Mouse (Mus musculus) thymus, adult 2 months (tissue): ENCODE results near the gene Il19. TPM values are rescaled to one million over a fixed set of nuclear protein-coding genes. Genes with fewer than 3 reads are reported as not detected.

Source experiments
- DNase-seq: peaks from one replicate; pipeline ENCODE4 v3.0.0; 2021
- H3K27ac ChIP-seq: fragments of 200-500 bp; 2 replicates; pipeline ENCODE4 v1.5.1; 2012; ENCODE audit warnings: low read length, control low read depth; ENCODE audit not compliant: control insufficient read depth, insufficient read depth
- H3K27me3 ChIP-seq: fragments of 200-500 bp; 2 replicates; pipeline ENCODE4 v1.6.1; 2012; ENCODE audit warnings: mild to moderate bottlenecking, low read length, moderate library complexity, mixed read lengths; ENCODE audit not compliant: control insufficient read depth, insufficient read depth
- H3K36me3 ChIP-seq: fragments of 200-500 bp; 2 replicates; pipeline ENCODE4 v1.6.1; 2012; ENCODE audit warnings: mild to moderate bottlenecking, low read length, moderate library complexity; ENCODE audit not compliant: control insufficient read depth, insufficient read depth
- H3K4me1 ChIP-seq: fragments of 200-500 bp; replicated peaks from 2 replicates; pipeline ENCODE4 v1.6.1; 2012; ENCODE audit warnings: low read length; ENCODE audit not compliant: control insufficient read depth, insufficient read depth
- H3K4me3 ChIP-seq: fragments of 200-500 bp; 2 replicates; pipeline ENCODE4 v1.5.1; 2012; ENCODE audit warnings: mild to moderate bottlenecking, low read length, control low read depth, moderate library complexity; ENCODE audit not compliant: control insufficient read depth, insufficient read depth
- CTCF ChIP-seq: fragments of 200-500 bp; IDR thresholded peaks from 2 replicates; pipeline ENCODE4 v1.5.1; 2012; ENCODE audit warnings: mild to moderate bottlenecking, control low read depth, low read length, moderate library complexity, borderline replicate concordance; ENCODE audit not compliant: control insufficient read depth, poor library complexity, insufficient read depth; ENCODE audit errors: extremely low read depth
- POLR2A ChIP-seq: fragments of 200-500 bp; IDR thresholded peaks from 2 replicates; pipeline ENCODE4 v1.6.1; 2012; ENCODE audit warnings: mild to moderate bottlenecking, low read length, control low read depth, moderate library complexity; ENCODE audit not compliant: control insufficient read depth, poor library complexity, insufficient read depth; ENCODE audit errors: extremely low read depth
- WGBS: fragments of 180-500 bp; shearing (Covaris S2); methylation state at CpG from one replicate; pipeline ENCODE4 v1.1.7; 2018; 5-methylcytosine and 5-hydroxymethylcytosine counted together
- polyA plus RNA-seq: library from polyadenylated mRNA; depleted of rRNA; stranded (reverse); fragments of >200 nt; gene quantifications from 2 replicates; pipeline ENCODE4 v1.2.3, GENCODE M21; 2012; rRNA removed

Il19 gene
- polyA plus RNA-seq, 1 experiment = not detected

GRCm38 (mm10) chr1:130911401-130912010 is 28.4 kb downstream of the Il19 start, which contains the start of gene Il20:
TSS of gene Il20 (minus strand) at chr1:130911451.
- WGBS = 92% methylated on average over 12 of the region's 12 CpGs
- TF ChIP-seq CTCF (no peak), POLR2A (no peak)
- no peaks in the 10 kb centered on the region for H3K27me3 ChIP-seq
- H3K36me3 ChIP-seq = no peaks in the 10 kb centered on the region
- no peaks in the 10 kb centered on the region for H3K4me1 ChIP-seq
- no peak for DNase-seq
- no peak within 1 kb of the TSS for H3K4me3 ChIP-seq
- H3K27ac ChIP-seq = no peak within 1 kb of the TSS

- Histone ChIP-seq H3K4me3 (no peak overlapping the region), H3K4me1 (no peaks in the 10 kb centered on the region), H3K27me3 (no peaks in the 10 kb centered on the region), H3K27ac (no peak overlapping the region), H3K36me3 (no peaks in the 10 kb centered on the region)
- 90% methylated on average over 7 of the region's 7 CpGs for WGBS
- no peak for DNase-seq
- no peak for TF ChIP-seq CTCF
- no peak for TF ChIP-seq POLR2A
Measured at GRCm38 (mm10) chr1:130902505-130902904, 37.4 kb downstream of the Il19 start.

- DNase-seq = no peak
- Histone ChIP-seq H3K27ac (no peak overlapping the region), H3K27me3 (no peaks in the 10 kb centered on the region), H3K4me1 (no peaks in the 10 kb centered on the region), H3K36me3 (no peaks in the 10 kb centered on the region), H3K4me3 (no peak overlapping the region)
- WGBS = 94% methylated on average over 6 of the region's 6 CpGs
- TF ChIP-seq CTCF (no peak), POLR2A (no peak)
Measured at GRCm38 (mm10) chr1:130894468-130894867, 45.4 kb downstream of the Il19 start.

- Histone ChIP-seq H3K27ac (no peak overlapping the region), H3K27me3 (no peaks in the 10 kb centered on the region), H3K4me1 (no peaks in the 10 kb centered on the region)
Measured at GRCm38 (mm10) chr1:130893329-130894040, 46.4 kb downstream of the Il19 start.

GRCm38 (mm10) chr1:130892446-130892845 is 47.5 kb downstream of the Il19 start:
- 89% methylated on average over 1 of the region's 1 CpGs for WGBS
- Histone ChIP-seq H3K27ac (no peak overlapping the region), H3K27me3 (no peaks in the 10 kb centered on the region), H3K36me3 (no peaks in the 10 kb centered on the region), H3K4me1 (no peaks in the 10 kb centered on the region), H3K4me3 (no peak overlapping the region)
- DNase-seq = no peak
- TF ChIP-seq CTCF (no peak), POLR2A (no peak)

More at GRCm38 (mm10) chr1:130893329-130894040, 46.4 kb downstream of the Il19 start:
- H3K36me3 ChIP-seq = no peaks in the 10 kb centered on the region
- no peak for TF ChIP-seq CTCF
- TF ChIP-seq POLR2A = no peak
- WGBS = 89% methylated on average over 9 of the region's 9 CpGs
- DNase-seq = no peak
- H3K4me3 ChIP-seq = no peak overlapping the region

GRCm38 (mm10) chr1:130887354-130887753 is 52.6 kb downstream of the Il19 start, which contains the start of gene Il24:
TSS of gene Il24 (minus strand) at chr1:130887454.
- DNase-seq = no peak
- H3K4me3 ChIP-seq = no peak within 1 kb of the TSS
- H3K4me1 ChIP-seq = no peaks in the 10 kb centered on the region
- no peaks in the 10 kb centered on the region for H3K36me3 ChIP-seq
- no peaks in the 10 kb centered on the region; the same call in 1 of the 2 replicates for H3K27me3 ChIP-seq
- TF ChIP-seq POLR2A (no peak), CTCF (no peak)
- H3K27ac ChIP-seq = no peak within 1 kb of the TSS

GRCm38 (mm10) chr1:130883146-130883545 is 56.8 kb downstream of the Il19 start:
- TF ChIP-seq POLR2A = no peak
- no peak for TF ChIP-seq CTCF
- Histone ChIP-seq H3K36me3 (no peaks in the 10 kb centered on the region), H3K27me3 (no peaks in the 10 kb centered on the region; the same call in 1 of the 2 replicates), H3K27ac (no peak overlapping the region), H3K4me3 (no peak overlapping the region), H3K4me1 (peaks cover 1% of the 10 kb centered on the region; the same call in 1 of the 2 replicates)
- 88% methylated on average over 4 of the region's 4 CpGs for WGBS
- no peak for DNase-seq

Other genes with a start within 250 kb of the Il19 start
- gene Gm29427, start 224.3 kb downstream of the Il19 start, polyA plus RNA-seq = 0.09 TPM in 1 of 2 replicates, not detected in the other
- 3.9 and 4.7 TPM in 2 replicates for gene Yod1, start 222.8 kb downstream of the Il19 start, polyA plus RNA-seq
- gene Pfkfb2, start 210.9 kb downstream of the Il19 start, polyA plus RNA-seq = 9.2 and 9.5 TPM in 2 replicates
- gene AA986860, start 208.1 kb downstream of the Il19 start, polyA plus RNA-seq = 0.54 and 1.1 TPM in 2 replicates
- 0.11 and 0.28 TPM in 2 replicates for gene Fcamr, start 139.2 kb downstream of the Il19 start, polyA plus RNA-seq
- 3.0 and 4.3 TPM in 2 replicates for gene Pigr, start 113.4 kb downstream of the Il19 start, polyA plus RNA-seq
- 9.7 and 15.4 TPM in 2 replicates for gene Fcmr, start 74.4 kb downstream of the Il19 start, polyA plus RNA-seq
- 0.26 and 0.28 TPM in 2 replicates for gene Il24, start 52.7 kb downstream of the Il19 start, polyA plus RNA-seq
- not detected in 2 replicates for gene Il20, start 28.7 kb downstream of the Il19 start, polyA plus RNA-seq
- gene Il10, start 79.7 kb upstream of the Il19 start, polyA plus RNA-seq = 0.09 and 0.15 TPM in 2 replicates
- gene Mapkapk2, start 157.7 kb upstream of the Il19 start, polyA plus RNA-seq = 67.2 and 69.6 TPM in 2 replicates
- gene Dyrk3, start 198.2 kb upstream of the Il19 start, polyA plus RNA-seq = 0.78 and 0.98 TPM in 2 replicates
- gene Eif2d, start 213.1 kb upstream of the Il19 start, polyA plus RNA-seq = 41.3 and 41.9 TPM in 2 replicates